Mouse (Mus musculus): ENCODE data around the gene Man1c1. TPM values are rescaled to one million over a fixed set of nuclear protein-coding genes. Genes with fewer than 3 reads are reported as not detected.

Gene Man1c1
- total and polyA plus RNA-seq, 2 experiments from 2014 or later: 3.8 to 14.8 TPM

DNA sequence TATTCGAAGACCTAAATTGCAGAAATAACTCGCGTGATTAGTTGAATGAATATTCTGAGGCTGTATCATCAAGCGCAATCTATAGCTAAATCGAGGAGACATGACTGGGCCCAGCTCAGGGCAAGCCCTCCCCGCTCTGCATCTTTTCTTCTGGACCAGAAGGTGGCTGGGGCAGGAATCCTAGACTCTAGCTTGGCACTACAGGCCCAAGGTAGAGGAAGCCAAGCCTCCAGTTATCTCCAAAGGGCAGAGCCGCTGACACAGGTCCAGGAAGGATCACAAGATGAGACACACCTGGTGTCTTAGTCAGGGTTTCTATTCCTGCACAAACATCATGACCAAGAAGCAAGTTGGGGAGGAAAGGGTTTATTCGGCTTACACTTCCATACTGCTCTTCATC is 83.8 kb downstream of the Man1c1 start:
- H3K27ac ChIP-seq (ENCODE audit: low read depth): no peak overlapping the region
- H3K27me3 ChIP-seq (ENCODE audit: control insufficient read depth, insufficient read depth, low read length): no peaks in the 10 kb centered on the region
- no peak overlapping the region for H3K4me3 ChIP-seq (ENCODE audit: low read depth, low read length)
- H3K4me2 ChIP-seq (ENCODE audit: low read depth, low read length): no peak overlapping the region
- no peaks in the 10 kb centered on the region for H3K9me3 ChIP-seq (replicated peaks; ENCODE audit: control insufficient read depth, low read length)
- 81% methylated on average over 8 of the region's 8 CpGs for WGBS
- no peak for DNase-seq (ENCODE audit: low spot score)
- TF ChIP-seq CTCF (IDR thresholded peaks at IDR 0.05; ENCODE audit: low read depth) (no peak), EP300 (IDR thresholded peaks at IDR 0.05; ENCODE audit: low read depth) (no peak)
- 0 out of 2 replicates have a peak, but pooled peaks cover 11% of the 10 kb centered on the region for H3K4me1 ChIP-seq (ENCODE audit: control insufficient read depth, insufficient read depth)
- H3K36me3 ChIP-seq (replicated peaks; ENCODE audit: control insufficient read depth, insufficient read depth, low read length): no peaks in the 10 kb centered on the region
- no peak for ATAC-seq (ENCODE audit: insufficient read depth, low read depth)
- H3K9ac ChIP-seq (replicated peaks; ENCODE audit: low read depth, low read length): no peak overlapping the region

DNA sequence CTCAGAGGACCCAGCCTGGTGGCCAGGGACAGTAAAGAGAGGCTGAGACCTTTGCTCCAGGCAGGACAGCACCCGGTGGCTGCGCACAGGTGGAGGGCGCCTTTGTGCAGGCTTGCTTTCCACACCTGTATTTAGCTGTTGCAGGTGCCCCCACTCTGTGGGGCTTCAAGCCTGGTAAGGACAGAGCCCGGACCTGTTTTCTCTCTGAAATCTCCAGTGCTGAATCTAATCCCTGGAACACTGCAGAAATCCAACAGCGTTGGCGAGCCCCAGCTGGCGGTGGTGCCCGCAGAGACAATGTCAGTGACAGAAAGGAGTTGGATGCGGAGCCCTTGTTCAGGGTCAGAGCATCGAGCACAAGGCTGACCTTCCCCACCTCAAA is 84.6 kb downstream of the Man1c1 start:
- no peak overlapping the region for H3K4me2 ChIP-seq (ENCODE audit: low read depth, low read length)
- no peak overlapping the region for H3K9ac ChIP-seq (replicated peaks; ENCODE audit: low read depth, low read length)
- no peak overlapping the region for H3K27ac ChIP-seq (ENCODE audit: low read depth)
- no peaks in the 10 kb centered on the region for H3K36me3 ChIP-seq (replicated peaks; ENCODE audit: control insufficient read depth, insufficient read depth, low read length)
- no peak overlapping the region for H3K4me3 ChIP-seq (ENCODE audit: low read depth, low read length)
- ATAC-seq (ENCODE audit: insufficient read depth, low read depth) (no peak), DNase-seq (ENCODE audit: low spot score) (no peak)
- no peak for TF ChIP-seq EP300 (IDR thresholded peaks at IDR 0.05; ENCODE audit: low read depth)
- TF ChIP-seq CTCF (IDR thresholded peaks at IDR 0.05; ENCODE audit: low read depth): no peak
- WGBS: 84% methylated on average over 10 of the region's 10 CpGs
- H3K9me3 ChIP-seq (replicated peaks; ENCODE audit: control insufficient read depth, low read length): no peaks in the 10 kb centered on the region
- H3K27me3 ChIP-seq (ENCODE audit: control insufficient read depth, insufficient read depth, low read length): no peaks in the 10 kb centered on the region
- H3K4me1 ChIP-seq (ENCODE audit: control insufficient read depth, insufficient read depth): 0 out of 2 replicates have a peak, but pooled peaks cover 4% of the 10 kb centered on the region

DNA sequence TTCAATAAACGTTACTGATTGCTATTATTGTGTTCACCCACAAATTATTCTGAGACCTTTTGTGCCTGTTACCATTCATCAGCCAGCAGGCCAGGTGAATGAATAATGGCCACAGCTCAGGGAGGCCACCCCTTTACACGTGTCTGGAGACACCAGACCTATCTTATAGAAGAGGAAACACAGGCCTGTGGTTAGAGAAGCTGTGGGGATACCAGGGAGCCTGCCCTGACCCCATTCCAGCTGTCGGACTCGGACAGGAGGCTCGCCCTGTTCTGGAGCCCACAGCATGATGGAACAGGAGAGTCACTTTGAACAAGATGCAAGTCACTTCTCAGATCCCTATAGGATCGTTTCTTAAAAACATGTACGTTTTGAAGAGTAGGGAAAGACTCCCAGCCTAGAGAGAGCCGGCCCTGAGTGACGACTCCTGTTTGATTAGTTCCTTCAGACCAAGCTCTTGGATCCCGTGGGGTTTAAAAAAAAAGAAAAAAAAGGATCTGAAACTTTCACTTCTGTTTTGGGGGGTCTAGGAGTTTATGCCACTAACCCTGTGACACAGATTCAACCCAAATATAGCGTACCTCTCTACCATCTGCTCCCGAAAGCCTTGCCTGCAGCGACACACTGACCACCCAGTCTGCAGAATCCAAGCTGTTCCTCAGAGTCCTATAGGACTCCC is 85.1 kb downstream of the Man1c1 start:
- no peak for ATAC-seq (ENCODE audit: insufficient read depth, low read depth)
- Histone ChIP-seq H3K27ac (ENCODE audit: low read depth) (no peak overlapping the region), H3K9me3 (replicated peaks; ENCODE audit: control insufficient read depth, low read length) (no peaks in the 10 kb centered on the region), H3K27me3 (ENCODE audit: control insufficient read depth, insufficient read depth, low read length) (no peaks in the 10 kb centered on the region), H3K36me3 (replicated peaks; ENCODE audit: control insufficient read depth, insufficient read depth, low read length) (no peaks in the 10 kb centered on the region), H3K4me2 (ENCODE audit: low read depth, low read length) (no peak overlapping the region), H3K4me3 (ENCODE audit: low read depth, low read length) (no peak overlapping the region), H3K4me1 (ENCODE audit: control insufficient read depth, insufficient read depth) (no peaks in the 10 kb centered on the region), H3K9ac (replicated peaks; ENCODE audit: low read depth, low read length) (no peak overlapping the region)
- 87% methylated on average over 13 of the region's 13 CpGs for WGBS
- no peak for DNase-seq (ENCODE audit: low spot score)
- TF ChIP-seq CTCF (IDR thresholded peaks at IDR 0.05; ENCODE audit: low read depth) (no peak), EP300 (IDR thresholded peaks at IDR 0.05; ENCODE audit: low read depth) (no peak)

DNA sequence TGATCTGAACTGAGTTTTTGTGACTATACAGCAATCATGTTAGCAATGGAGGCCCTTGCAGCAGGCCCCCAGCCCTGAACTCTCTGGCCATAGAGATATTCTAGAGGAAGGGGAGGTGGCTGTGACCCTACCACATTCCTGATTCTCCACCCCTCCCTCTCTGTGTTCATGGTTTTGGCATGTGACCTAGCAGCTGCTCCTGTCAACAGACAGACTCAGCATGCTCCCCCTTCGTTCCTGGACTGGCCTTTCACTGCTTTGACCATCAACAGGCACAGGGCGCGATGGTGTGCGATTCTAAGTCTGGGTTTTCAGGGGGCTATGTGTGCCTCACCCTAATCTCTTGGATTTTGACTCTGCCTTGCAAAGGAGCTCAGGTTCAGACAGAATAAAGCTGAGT is 86.3 kb downstream of the Man1c1 start:
- Histone ChIP-seq H3K9me3 (replicated peaks; ENCODE audit: control insufficient read depth, low read length) (no peaks in the 10 kb centered on the region), H3K27ac (ENCODE audit: low read depth) (no peak overlapping the region), H3K4me1 (ENCODE audit: control insufficient read depth, insufficient read depth) (peaks cover 5% of the 10 kb centered on the region; the same call in 1 of the 2 replicates), H3K27me3 (ENCODE audit: control insufficient read depth, insufficient read depth, low read length) (no peaks in the 10 kb centered on the region), H3K36me3 (replicated peaks; ENCODE audit: control insufficient read depth, insufficient read depth, low read length) (no peaks in the 10 kb centered on the region), H3K4me2 (ENCODE audit: low read depth, low read length) (no peak overlapping the region), H3K9ac (replicated peaks; ENCODE audit: low read depth, low read length) (no peak overlapping the region), H3K4me3 (ENCODE audit: low read depth, low read length) (no peak overlapping the region)
- TF ChIP-seq CTCF (IDR thresholded peaks at IDR 0.05; ENCODE audit: low read depth) (no peak), EP300 (IDR thresholded peaks at IDR 0.05; ENCODE audit: low read depth) (no peak)
- no peak for DNase-seq (ENCODE audit: low spot score)
- 72% methylated on average over 4 of the region's 4 CpGs for WGBS
- no peak for ATAC-seq (ENCODE audit: insufficient read depth, low read depth)

DNA sequence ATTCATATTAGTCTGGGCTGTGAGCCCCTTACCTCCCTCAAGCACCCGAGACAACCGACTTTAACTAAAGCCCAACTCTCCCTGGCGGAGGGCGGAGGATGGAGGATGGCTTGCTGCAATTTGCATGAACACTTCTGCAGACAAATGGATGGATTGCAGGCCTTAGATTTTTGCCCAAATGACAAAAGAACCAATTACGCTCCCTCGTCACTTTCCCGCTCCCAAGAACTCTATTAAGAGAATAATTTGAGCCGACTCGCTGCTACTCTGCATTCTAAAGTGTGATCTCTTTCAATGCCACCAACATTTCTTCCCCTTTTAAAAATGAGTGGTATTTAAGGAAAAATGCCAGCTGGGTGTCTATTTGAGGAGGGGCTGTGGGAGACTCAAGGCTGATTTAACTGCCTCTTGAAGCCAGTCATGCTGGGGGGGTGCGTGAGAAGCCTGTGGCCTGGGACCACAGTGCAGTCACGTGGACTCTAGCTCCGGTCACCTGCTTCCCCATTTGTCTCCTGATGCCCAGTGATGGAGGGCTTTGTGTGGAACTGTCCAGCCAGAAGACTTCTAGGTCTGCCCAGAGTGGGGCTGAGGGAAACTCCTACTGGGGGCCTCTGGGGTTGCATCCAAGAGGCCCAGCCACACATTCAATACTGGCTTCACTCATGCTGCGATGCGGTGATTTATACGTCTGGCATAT is 88.0 kb downstream of the Man1c1 start:
- no peaks in the 10 kb centered on the region for H3K27me3 ChIP-seq (ENCODE audit: control insufficient read depth, insufficient read depth, low read length)
- no peak overlapping the region for H3K9ac ChIP-seq (replicated peaks; ENCODE audit: low read depth, low read length)
- DNase-seq (ENCODE audit: low spot score): no peak
- H3K27ac ChIP-seq (ENCODE audit: low read depth): no peak overlapping the region
- H3K4me2 ChIP-seq (ENCODE audit: low read depth, low read length): no peak overlapping the region
- ATAC-seq (ENCODE audit: insufficient read depth, low read depth): no peak
- no peak for TF ChIP-seq EP300 (IDR thresholded peaks at IDR 0.05; ENCODE audit: low read depth)
- TF ChIP-seq CTCF (IDR thresholded peaks at IDR 0.05; ENCODE audit: low read depth): no peak
- H3K4me3 ChIP-seq (ENCODE audit: low read depth, low read length): no peak overlapping the region
- H3K36me3 ChIP-seq (replicated peaks; ENCODE audit: control insufficient read depth, insufficient read depth, low read length): no peaks in the 10 kb centered on the region
- 92% methylated on average over 15 of the region's 15 CpGs for WGBS
- no peaks in the 10 kb centered on the region for H3K9me3 ChIP-seq (replicated peaks; ENCODE audit: control insufficient read depth, low read length)
- peaks cover 21% of the 10 kb centered on the region for H3K4me1 ChIP-seq (ENCODE audit: control insufficient read depth, insufficient read depth)
